In the genomic region with DNA sequence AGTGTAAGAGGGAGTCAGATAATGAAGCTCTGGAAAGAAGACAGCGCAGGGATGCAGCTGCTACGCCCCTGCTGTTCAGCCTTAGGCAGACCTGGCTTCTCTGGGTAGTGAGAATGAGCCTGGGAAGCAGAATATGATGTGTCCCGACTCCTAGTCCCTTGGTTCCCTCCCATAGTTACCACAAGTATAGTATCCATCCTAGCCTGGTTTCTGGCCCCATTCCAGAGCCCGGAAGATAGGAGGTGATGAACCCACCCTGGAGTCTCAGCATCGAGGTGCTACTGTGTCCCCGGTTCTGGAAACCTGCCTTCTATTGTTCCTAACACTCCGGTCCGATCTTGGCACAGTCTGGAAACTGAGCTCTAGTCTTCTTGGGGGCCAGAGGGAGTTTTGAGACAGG, we compare ENCODE assay signal across 19 mouse cellular contexts. TPM values are rescaled to one million over a fixed set of nuclear protein-coding genes. Genes with fewer than 3 reads are reported as not detected.
"Had no signal": no experiment of that assay in that cellular context is flagged by ENCODE, and none has a peak within 500 bp of the region (broad histone marks: within the 10 kb centered on the region; RNA-seq: fewer than 3 reads in every experiment).

No protein-coding gene starts in this region.

- DNase-seq: kidney, postnatal 25 days; layer of hippocampus, adult 9-11 months; liver; liver, embryonic 13.5 days; liver, postnatal 0 days; lung, postnatal 14 days; right cerebral cortex, postnatal 14 days; thymus, postnatal 36 days had no signal

- H3K4me2 ChIP-seq: limb, embryonic 12.5 days; liver, embryonic 13.5 days; lung, embryonic 15.5 days; midbrain, embryonic 13.5 days had no signal

- H3K4me1 ChIP-seq: limb, embryonic 12.5 days had no signal

- H3K27me3 ChIP-seq: limb, embryonic 12.5 days; liver, embryonic 13.5 days; lung, embryonic 15.5 days; midbrain, embryonic 13.5 days had no signal

- ATAC-seq: liver, postnatal 0 days; midbrain, embryonic 13.5 days had no signal

- H3K9ac ChIP-seq: limb, embryonic 12.5 days; liver, embryonic 13.5 days; liver, postnatal 0 days; lung, embryonic 15.5 days; midbrain, embryonic 13.5 days had no signal

- H3K27ac ChIP-seq: limb, embryonic 12.5 days; liver, embryonic 13.5 days; lung, embryonic 15.5 days; macrophage; midbrain, embryonic 13.5 days had no signal

- H3K4me3 ChIP-seq: limb, embryonic 12.5 days; liver, embryonic 13.5 days; lung, embryonic 15.5 days; megakaryocyte, embryonic 14.5 days; midbrain, embryonic 13.5 days had no signal

- H3K36me3 ChIP-seq: limb, embryonic 12.5 days; liver, embryonic 13.5 days; lung, embryonic 15.5 days; midbrain, embryonic 13.5 days had no signal

- H3K9me3 ChIP-seq: liver, embryonic 13.5 days; lung, embryonic 15.5 days had no signal

RNA-seq across cellular contexts. Expression of a gene that starts 14.0 kb away (rescaled TPM):
- polyA plus RNA-seq: macrophage had no signal

RNA-seq across cellular contexts. Expression of a gene that starts 31.7 kb away (rescaled TPM):
- total RNA-seq: left cerebral cortex, postnatal 36 days; midbrain, postnatal 0 days had no signal
- polyA plus RNA-seq: kidney, embryonic 16.5 days; limb, embryonic 12.5 days; liver, embryonic 13.5 days; liver, postnatal 0 days; lung, embryonic 15.5 days; macrophage; midbrain, embryonic 13.5 days; midbrain, postnatal 0 days; neural tube, embryonic 14.5 days; stomach, embryonic 16.5 days; thymus, postnatal 0 days had no signal

RNA-seq across cellular contexts. Expression of a gene that starts 41.7 kb away (rescaled TPM):
- polyA plus RNA-seq: macrophage had no signal
